Mouse (Mus musculus) neural tube, embryonic 10.5 days (tissue): Measurements from ENCODE around the gene Smtn.
A peak's percentile ranks its signal among the peaks of the same experiment; 100 is the strongest.

Experiments
- DNase-seq: peaks from one replicate; pipeline ENCODE4 v3.0.0-alpha.2; 2017; ENCODE audit warnings: low spot score; ENCODE audit errors: extremely low spot score

Gene Smtn

DNA sequence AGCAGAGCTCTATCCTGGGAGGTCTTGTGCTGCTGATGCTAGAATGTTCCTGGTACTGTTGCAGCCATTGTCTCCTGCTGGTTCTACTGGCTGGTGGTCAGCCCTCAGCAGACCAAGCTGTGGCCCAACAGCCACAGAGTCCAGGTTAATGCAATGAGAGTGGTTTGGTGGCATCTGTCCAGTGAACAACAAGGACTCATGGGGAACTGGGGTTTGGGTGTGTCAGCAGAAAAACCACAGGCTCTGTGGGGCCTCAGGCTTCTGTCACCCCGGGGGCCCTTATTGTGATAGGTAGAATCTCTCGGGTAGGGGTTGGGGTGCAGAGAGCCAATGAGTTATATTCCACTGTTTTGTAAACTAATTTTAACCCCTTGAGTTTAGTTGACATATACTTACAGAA lies 30.1 kb downstream of the Smtn start:
- no peak for DNase-seq

DNA sequence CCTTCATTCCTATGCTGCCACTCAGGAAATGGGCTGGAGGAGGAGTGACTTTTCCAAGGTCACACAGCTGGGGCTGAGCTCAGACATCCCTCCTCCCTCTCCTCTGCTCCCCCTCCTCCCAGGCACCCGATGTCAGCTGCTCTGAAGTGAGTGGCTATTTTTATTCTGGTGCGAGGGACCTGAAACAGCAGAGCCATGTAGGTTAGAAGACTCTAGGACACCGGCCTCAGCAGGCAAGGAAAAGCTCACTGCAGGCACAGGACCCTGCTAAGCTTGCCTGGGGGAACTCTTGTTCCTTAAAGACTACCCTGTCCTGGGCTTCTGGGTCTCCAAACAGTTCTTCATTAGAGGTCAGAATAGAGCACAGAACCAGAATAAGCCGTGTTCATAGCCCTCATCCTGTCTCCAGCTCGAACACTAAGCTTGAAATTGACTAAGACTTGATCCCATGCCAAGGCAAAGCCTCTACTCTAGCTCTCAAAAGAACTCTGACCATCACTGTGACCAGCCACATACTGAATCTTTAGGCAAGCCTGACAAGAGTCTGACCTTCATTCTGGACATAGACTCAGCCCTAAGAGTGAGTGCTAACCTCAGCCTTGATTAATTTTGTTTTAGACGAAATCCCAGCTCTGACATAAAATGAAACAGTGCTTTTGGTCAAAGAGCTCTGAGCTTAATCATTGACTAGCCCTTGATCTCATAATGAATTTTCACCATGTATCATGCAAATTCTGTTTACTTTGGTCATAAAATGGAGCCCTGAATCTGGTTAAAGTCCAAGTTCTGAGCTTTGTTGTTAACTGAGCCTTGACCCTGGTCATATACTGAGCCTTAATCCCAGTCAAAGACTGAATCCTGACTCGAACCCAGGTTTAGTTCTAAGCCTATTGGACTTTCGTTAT lies 31.0 kb downstream of the Smtn start:
- no peak for DNase-seq

DNA sequence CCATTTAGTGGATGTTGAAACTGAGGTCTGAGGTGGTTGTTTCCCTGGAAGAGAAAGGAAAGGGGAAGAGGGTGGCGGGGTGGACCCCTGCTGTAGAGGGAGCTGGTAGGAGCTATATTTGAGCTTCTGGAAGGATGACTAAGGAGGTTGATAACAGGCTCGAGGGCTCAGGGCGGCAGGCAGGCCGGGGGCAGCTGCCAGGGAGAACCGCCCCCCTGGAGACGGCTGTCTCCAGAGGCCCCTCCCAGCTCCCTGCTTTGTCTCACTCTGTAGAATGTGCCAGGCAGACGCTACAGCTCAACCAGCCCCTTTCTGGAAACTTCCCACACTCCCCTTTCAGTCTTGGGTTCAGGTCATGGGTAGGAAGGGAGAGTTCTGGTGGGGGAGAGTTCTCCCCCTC lies 32.2 kb downstream of the Smtn start:
- no peak for DNase-seq

GRCm38 (mm10) chr11:3503755-3504693 lies 36.4 kb downstream of the Smtn start:
- DNase-seq, result no peak

- DNase-seq, result no peak
Observed at GRCm38 (mm10) chr11:3502459-3503072, 37.8 kb downstream of the Smtn start.

GRCm38 (mm10) chr11:3502057-3502456 lies 38.4 kb downstream of the Smtn start:
- no peak for DNase-seq

DNA sequence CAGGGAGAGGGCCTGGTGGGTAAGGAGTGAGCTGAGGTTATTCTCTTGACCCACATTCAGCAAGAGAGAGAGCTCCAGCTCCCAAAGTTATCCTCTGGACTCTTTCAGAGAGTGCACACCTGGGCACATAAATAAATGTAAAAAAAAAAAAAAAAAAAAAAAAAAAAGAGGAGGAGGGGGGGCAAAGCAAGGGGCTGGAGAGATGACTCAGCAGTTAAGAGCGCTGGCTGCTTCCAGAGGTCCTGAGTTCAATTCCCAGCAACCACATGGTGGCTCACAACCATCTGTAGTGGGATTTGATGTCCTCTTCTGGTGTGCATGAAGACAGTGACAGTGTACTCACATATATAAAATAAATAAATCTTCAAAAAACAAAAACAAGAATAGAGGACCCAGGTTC lies 43.1 kb downstream of the Smtn start:
- no peak for DNase-seq

- DNase-seq, result no peak
Observed at GRCm38 (mm10) chr11:3496756-3497155, 43.7 kb downstream of the Smtn start.

- DNase-seq, result no peak
Observed at GRCm38 (mm10) chr11:3495496-3495895, 44.9 kb downstream of the Smtn start.

DNA sequence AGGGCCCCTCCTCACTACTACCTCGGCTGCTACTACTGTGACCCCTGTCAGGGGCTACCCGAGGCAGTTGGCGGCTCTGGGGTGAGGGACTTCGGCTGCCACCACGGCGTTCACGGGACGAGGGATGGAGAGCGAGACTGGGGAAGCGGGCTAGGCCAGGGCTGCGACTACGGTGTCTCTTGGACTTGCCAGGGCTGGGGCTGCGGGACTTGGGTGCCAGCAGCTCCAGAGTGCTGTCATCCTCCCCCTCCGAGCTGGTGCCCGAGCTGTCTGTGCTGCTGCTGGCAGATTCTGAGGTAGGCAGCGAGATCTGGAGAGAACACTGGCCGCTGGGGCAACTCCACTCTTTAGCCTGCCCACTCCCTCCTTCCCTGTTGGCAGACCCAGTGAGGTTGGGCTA lies 45.6 kb downstream of the Smtn start:
- DNase-seq, result no peak

GRCm38 (mm10) chr11:3492748-3493147 lies 47.7 kb downstream of the Smtn start:
- DNase-seq, result no peak

DNA sequence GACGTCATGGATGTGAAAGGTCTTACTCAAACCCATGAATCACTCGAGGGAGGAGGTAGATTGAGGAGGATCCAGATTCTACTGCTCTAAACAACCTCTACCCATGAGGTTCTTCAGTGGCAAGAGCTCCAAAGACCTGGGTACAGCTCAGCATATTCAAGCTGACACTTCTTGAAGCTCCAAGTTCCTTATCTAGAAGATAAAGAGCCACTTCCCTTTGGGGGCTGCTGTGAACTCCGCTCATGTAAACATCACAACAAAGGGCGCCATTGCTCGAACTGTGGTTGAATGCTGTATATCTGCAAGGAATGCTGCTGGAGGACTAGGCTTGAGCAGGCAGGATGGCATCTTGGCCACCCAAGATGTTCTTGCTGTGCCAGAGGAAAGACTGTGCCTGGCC lies 51.4 kb downstream of the Smtn start:
- no peak for DNase-seq

- DNase-seq, result peak; percentile 24
Observed at GRCm38 (mm10) chr11:3487952-3488570, 52.4 kb downstream of the Smtn start, which contains the start of gene Pla2g3. TSS of gene Pla2g3 (plus strand) at chr11:3488284.

DNA sequence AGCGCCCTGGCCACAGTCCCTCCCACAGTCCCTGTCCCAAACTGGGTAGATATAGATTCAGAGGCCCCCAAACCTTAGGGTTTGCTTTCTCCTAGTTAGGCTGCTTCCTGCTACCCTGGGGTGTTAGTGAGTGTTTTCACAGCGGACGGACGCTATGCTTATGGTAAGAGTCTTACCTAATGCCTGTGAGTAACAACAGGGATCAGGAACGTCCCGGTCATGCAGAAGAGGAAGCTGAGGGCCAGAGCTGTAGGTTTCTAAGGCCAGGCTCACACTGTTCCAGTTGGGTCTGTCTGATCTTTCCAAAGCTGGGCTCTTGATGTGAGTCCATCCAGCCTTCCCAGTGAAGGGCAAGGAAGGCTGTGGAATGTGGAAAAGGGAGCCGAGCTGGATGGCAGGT lies 54.1 kb downstream of the Smtn start:
- no peak for DNase-seq

- no peak for DNase-seq
Observed at GRCm38 (mm10) chr11:3483980-3484642, 56.3 kb downstream of the Smtn start.

GRCm38 (mm10) chr11:3475489-3475888 lies 64.9 kb downstream of the Smtn start:
- DNase-seq, result no peak

- no peak for DNase-seq
Observed at GRCm38 (mm10) chr11:3474480-3475115, 65.8 kb downstream of the Smtn start.

GRCm38 (mm10) chr11:3472484-3472883 lies 67.9 kb downstream of the Smtn start:
- DNase-seq, result peak; percentile 70

GRCm38 (mm10) chr11:3471448-3471850 lies 69.0 kb downstream of the Smtn start:
- DNase-seq, result no peak
